26 mouse cellular contexts compared by ENCODE assay signal in the genomic region with DNA sequence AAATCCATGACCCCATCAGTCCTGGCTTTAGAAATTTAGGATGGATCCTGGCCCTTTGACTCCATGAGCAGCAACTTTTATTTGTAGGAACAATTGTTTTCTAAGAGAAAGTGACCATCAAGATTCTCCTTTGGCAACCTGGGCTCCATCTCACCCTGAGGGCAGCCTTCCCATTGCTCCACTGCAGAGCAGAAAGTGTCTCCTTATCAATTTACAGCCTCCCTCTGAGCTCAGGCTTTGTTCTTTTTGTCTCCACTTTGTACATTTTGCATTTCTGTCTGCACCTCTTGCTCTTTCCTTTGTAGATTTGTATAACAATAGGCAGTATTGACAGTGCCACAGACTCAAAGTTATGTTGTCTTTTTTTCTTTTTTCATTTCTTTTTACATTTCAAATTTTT.
"Had no signal": no experiment of that assay in that cellular context is flagged by ENCODE, and none has a peak within 500 bp of the region (broad histone marks: within the 10 kb centered on the region; RNA-seq: fewer than 3 reads in every experiment).

No protein-coding gene starts in this region.

- H3K36me3 ChIP-seq: heart, embryonic 10.5 days; heart, embryonic 12.5 days; hindbrain, embryonic 13.5 days; hindbrain, embryonic 15.5 days; kidney, embryonic 15.5 days; limb, embryonic 13.5 days; limb, embryonic 15.5 days; liver, embryonic 12.5 days had no signal

- H3K4me3 ChIP-seq: gastrocnemius, adult 2 months; heart, embryonic 10.5 days; heart, embryonic 12.5 days; hindbrain, embryonic 13.5 days; hindbrain, embryonic 15.5 days; kidney, embryonic 15.5 days; limb, embryonic 13.5 days; limb, embryonic 15.5 days; liver, embryonic 12.5 days had no signal

- H3K27me3 ChIP-seq: heart, embryonic 12.5 days; hindbrain, embryonic 13.5 days; hindbrain, embryonic 15.5 days; kidney, embryonic 15.5 days; limb, embryonic 13.5 days; limb, embryonic 15.5 days; liver, embryonic 12.5 days had no signal

- ATAC-seq: hindbrain, postnatal 0 days; intestine, embryonic 16.5 days; liver, embryonic 12.5 days had no signal

- H3K4me1 ChIP-seq: heart, embryonic 10.5 days; hindbrain, embryonic 13.5 days; hindbrain, embryonic 15.5 days; kidney, embryonic 15.5 days; limb, embryonic 13.5 days; limb, embryonic 15.5 days; liver, embryonic 12.5 days had no signal

- H3K4me2 ChIP-seq: heart, embryonic 12.5 days; hindbrain, embryonic 13.5 days; hindbrain, embryonic 15.5 days; kidney, embryonic 15.5 days; limb, embryonic 13.5 days; limb, embryonic 15.5 days; liver, embryonic 12.5 days had no signal

- H3K27ac ChIP-seq: gastrocnemius, adult 2 months; heart, embryonic 10.5 days; hindbrain, embryonic 13.5 days; hindbrain, embryonic 15.5 days; hindbrain, postnatal 0 days; kidney, embryonic 15.5 days; kidney, postnatal 0 days; limb, embryonic 13.5 days; limb, embryonic 15.5 days; liver, embryonic 12.5 days; liver, embryonic 14.5 days had no signal

- H3K9ac ChIP-seq: heart, embryonic 12.5 days; hindbrain, embryonic 13.5 days; hindbrain, embryonic 15.5 days; kidney, embryonic 15.5 days; limb, embryonic 13.5 days; limb, embryonic 15.5 days; liver, embryonic 12.5 days; liver, embryonic 14.5 days had no signal

- H3K9me3 ChIP-seq: heart, embryonic 10.5 days; hindbrain, embryonic 15.5 days; kidney, embryonic 15.5 days; limb, embryonic 15.5 days had no signal

- DNase-seq: gastrocnemius, adult 2 months; gastrocnemius, postnatal 10 days; gastrocnemius, postnatal 25 days; heart, adult 18-20 months; heart, postnatal 10 days; heart, postnatal 36 days; kidney, adult 11 months; kidney, adult 2 months; kidney, adult 9 months; kidney, postnatal 14 days; kidney, postnatal 36 days; layer of hippocampus, adult 9-11 months; layer of hippocampus, postnatal 36 days; left cerebral cortex, postnatal 4 days had no signal
